Mouse (Mus musculus) liver, embryonic 14.5 days (tissue): Measurements from ENCODE around the gene Apoe.
A peak's percentile ranks its signal among the peaks of the same experiment; 100 is the strongest.

Source experiments
- CTCF ChIP-seq: IDR thresholded peaks from 2 replicates; pipeline ENCODE4 v1.5.1; 2016; ENCODE audit warnings: antibody characterized with exemption, low read depth, control low read depth
- EP300 ChIP-seq: IDR thresholded peaks from 2 replicates; pipeline ENCODE4 v1.6.1; 2016; ENCODE audit warnings: antibody characterized with exemption, low read depth

DNA sequence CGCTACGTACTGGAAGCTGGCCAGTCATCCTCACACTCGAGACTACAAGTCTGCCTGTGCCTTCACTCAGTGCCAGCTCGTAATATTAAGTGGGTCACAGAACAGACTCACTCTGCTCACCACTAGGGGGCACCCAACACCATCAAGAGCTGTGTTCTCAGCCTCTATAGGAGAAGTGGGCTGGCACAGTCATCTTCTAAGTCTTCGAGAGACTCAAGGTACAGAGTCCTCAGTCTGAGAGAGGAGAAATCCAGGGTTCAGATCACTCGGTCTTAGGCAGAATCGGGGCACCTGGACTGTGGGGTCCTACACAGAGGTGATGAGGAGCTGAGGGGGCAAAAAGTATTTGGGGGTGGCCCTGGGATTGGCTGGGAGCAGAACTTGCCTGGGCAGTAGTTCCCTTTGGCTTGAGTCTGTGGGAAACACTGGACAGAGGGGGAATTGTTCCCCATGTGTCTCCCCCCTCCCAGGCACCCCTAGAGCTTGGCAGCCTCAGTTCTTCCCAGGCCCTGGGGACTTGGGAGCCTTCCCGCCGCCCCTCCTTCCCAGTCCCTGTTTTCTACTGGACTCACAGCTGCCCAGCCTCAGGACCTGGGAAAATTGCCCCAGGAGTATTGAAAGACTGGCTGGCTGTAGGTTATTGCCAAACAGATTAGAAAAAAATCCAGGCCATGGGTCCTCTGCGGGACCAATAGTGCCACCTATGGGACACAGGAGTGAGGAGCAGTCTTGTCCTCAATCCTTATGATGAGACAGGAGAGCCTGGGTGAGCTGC lies 29.9 kb downstream of the Apoe start:
- TF ChIP-seq CTCF = peak; percentile 98
- TF ChIP-seq EP300 = no peak
